Mouse (Mus musculus): ENCODE measurements around the gene Fam57b.

The Fam57b gene

GRCm38 (mm10) chr7:126799050-126799467 lies 1.6 kb downstream of the Fam57b start:
- DNase-seq (ENCODE audit: low spot score): peak; percentile 83

- DNase-seq (ENCODE audit: low spot score): no peak
Measured at GRCm38 (mm10) chr7:126799468-126800268, 2.2 kb downstream of the Fam57b start.

GRCm38 (mm10) chr7:126800269-126801056 lies 3.0 kb downstream of the Fam57b start:
- no peak for DNase-seq (ENCODE audit: low spot score)

DNA sequence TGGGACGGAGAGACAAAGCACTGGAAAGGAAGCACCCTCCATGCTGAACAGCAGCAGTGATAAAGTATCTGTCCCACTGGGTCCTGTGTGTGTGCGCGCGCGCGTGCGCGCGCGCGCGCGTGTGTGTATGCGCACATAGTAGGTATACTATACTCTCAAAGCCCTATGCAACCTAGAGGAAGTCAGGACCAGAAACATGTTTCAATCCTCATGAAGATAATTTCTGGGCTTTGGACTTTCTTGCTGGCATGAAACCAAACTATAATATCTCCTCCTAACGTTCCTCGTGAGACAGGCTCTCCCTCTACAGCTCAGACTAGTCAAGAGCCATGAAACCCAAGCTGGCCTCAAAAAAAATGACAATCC lies 3.6 kb downstream of the Fam57b start:
- DNase-seq (ENCODE audit: low spot score): no peak

DNA sequence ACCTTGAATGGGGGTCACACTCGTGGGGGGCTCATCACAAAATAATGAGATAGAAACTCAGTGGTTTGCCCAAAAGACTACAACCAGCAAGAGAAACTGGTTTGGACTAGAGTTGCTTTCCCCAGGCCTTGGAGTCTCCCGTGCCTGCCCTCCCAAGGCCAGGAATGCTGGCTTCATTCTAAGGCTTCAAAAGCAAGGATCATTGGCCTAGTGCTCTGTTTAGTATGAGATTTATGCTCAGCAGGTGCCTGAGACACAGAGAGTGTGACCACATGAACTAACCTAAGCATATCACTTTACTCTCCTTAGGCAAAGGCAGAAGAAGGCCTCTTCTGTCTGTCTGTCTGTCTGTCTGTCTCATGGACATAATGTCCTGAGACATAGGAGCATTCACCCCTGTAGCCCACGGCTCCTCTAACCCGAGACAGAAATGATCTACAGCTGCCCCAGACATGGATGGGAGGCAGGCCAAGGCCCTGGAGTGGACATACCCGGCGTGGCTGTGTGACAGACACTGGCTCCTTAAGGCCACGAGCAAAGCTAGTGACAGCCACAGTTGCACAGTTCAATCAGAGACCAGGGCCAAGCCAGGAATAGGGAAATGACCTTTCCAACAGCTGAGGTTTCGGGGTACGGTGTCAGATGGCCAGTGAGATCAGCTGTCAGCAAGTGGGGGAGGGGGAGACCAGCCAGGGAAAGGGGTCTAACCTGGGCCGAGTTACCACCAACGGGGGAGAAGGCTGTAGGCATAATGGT lies 4.8 kb downstream of the Fam57b start:
- no peak for DNase-seq (ENCODE audit: low spot score)

GRCm38 (mm10) chr7:126803181-126803580 lies 5.7 kb downstream of the Fam57b start:
- no peak for DNase-seq (ENCODE audit: low spot score)

GRCm38 (mm10) chr7:126803751-126804150 lies 6.3 kb downstream of the Fam57b start:
- no peak for DNase-seq (ENCODE audit: low spot score)

- DNase-seq (ENCODE audit: low spot score): no peak
Measured at GRCm38 (mm10) chr7:126806956-126807355, 9.5 kb downstream of the Fam57b start.

DNA sequence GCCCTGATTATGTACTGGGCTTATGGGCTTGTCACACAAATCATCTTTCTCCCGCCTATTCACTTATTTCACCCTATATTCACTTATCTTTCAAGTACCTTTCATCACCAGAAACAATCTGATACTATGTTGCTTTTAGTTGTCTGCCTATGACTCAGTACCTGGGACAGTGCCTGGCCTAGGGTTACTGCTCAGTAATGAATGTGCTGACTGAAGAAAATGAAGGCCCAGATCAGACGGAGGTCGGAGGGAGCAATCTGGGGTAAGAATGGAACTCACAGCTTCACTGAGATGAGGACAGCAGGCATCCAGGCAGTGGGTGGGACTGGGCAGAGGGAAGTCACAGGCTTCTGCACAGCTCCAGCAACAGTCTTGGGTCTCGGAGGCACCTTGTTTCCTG lies 9.9 kb downstream of the Fam57b start:
- DNase-seq (ENCODE audit: low spot score): no peak

GRCm38 (mm10) chr7:126808703-126809455 lies 11.4 kb downstream of the Fam57b start:
- DNase-seq (ENCODE audit: low spot score): peak; percentile 73

- DNase-seq (ENCODE audit: low spot score): no peak
Measured at GRCm38 (mm10) chr7:126809723-126810369, 12.4 kb downstream of the Fam57b start.

- DNase-seq (ENCODE audit: low spot score): no peak
Measured at GRCm38 (mm10) chr7:126815726-126816222, 18.3 kb downstream of the Fam57b start.

GRCm38 (mm10) chr7:126816494-126816893 lies 19.0 kb downstream of the Fam57b start:
- no peak for DNase-seq (ENCODE audit: low spot score)

- no peak for DNase-seq (ENCODE audit: low spot score)
Measured at GRCm38 (mm10) chr7:126817595-126817994, 20.1 kb downstream of the Fam57b start.

GRCm38 (mm10) chr7:126818818-126819217 lies 21.4 kb downstream of the Fam57b start:
- no peak for DNase-seq (ENCODE audit: low spot score)

DNA sequence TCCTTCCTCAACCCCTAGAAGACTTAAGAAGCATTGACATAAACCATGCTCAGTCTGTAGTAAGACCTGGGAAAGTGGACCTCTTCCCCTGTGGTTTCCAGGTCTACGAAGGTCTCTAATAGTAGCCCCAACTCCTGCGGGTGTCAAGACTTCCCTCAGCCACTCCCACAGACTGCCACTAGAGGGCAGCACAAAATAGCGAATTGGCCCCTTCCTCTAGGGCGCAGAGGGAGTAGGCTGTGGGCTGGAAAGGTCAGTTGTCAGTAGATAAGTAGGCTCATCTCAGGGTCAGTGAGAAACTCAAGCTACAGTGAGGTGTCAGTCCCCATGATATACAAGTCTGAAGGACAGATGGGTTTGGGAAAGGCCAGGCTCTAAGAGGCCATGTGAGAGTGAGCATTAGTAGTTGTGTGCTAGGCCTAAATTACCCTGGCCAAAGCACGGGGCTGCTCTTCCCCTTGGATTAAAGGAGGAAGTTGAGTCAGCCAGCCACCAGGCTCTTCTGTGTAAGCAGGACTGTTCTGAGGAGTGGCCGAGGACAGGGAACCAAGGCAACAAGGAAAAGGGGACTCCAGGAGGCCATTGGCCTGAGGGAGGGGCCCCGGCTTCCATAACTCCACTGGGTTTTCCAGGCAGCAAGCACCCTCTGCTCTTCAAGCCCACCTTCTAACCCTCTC lies 24.5 kb downstream of the Fam57b start:
- DNase-seq (ENCODE audit: low spot score): peak; percentile 70

DNA sequence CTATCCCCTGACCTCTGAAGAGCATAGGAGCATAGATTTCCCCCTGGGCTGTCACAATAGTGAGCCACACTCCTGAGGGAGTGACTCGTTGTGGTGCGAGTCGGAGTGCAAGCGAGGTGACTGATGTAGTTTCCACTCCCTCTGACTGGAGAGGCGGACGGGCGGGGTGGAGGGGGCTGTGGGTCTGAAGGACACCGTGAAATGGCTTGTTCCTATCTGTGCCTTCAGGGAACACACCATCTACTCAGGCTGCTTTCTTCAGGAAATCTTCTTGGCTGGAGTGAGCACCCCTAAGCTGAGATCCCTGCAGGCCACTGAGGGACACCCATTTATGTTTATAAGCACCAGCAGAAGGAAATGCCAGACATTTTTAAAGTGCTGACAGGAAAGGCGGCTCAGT lies 25.3 kb downstream of the Fam57b start:
- DNase-seq (ENCODE audit: low spot score): no peak

GRCm38 (mm10) chr7:126823202-126823711 lies 25.8 kb downstream of the Fam57b start:
- DNase-seq (ENCODE audit: low spot score): no peak

DNA sequence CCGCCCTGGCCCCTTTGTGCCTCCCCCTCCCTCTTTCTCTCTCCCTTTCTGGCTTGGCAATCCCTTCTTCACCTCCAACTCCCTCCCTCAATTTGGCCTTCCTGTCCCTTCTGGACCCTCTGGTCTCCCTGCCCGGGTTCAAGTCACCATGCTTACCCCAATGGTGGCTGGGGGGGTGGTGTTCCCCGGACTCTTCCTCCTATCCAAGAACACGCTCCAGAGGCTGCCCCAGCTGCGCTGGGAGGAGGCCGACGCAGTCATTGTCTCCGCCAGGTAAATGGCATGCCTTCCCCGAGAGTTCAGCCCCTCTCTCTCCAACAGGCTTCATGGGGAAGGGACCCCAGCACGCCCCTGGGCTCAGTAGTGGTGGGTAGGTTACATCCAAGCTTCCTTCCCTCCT lies 26.5 kb downstream of the Fam57b start:
- no peak for DNase-seq (ENCODE audit: low spot score)

DNA sequence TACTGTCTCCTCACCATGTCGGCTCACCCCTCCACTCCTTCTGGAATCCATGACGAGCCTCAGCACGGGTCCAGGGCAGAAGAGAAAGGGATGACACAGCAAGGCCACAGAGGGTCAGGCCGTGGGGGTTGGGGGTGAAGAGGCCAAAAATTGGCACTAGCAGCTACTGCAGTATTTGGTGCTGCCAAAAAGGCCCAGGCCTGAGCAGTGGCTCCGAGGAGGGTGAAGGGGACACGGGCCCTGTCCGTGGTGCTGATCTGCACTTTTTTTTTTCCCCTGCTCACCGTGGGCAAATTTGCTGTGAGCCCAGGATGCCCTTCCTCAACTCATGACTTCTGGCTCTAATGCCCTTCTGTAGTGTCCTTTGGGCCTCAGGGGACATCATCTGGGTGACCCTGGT lies 27.9 kb downstream of the Fam57b start:
- DNase-seq (ENCODE audit: low spot score): no peak
